Mouse (Mus musculus): ENCODE measurements around the gene B4galnt3. TPM values are rescaled to one million over a fixed set of nuclear protein-coding genes. Genes with fewer than 3 reads are reported as not detected.

The B4galnt3 gene
- total RNA-seq, 2 experiments from 2014 or later: 0.78 to 0.89 TPM

DNA sequence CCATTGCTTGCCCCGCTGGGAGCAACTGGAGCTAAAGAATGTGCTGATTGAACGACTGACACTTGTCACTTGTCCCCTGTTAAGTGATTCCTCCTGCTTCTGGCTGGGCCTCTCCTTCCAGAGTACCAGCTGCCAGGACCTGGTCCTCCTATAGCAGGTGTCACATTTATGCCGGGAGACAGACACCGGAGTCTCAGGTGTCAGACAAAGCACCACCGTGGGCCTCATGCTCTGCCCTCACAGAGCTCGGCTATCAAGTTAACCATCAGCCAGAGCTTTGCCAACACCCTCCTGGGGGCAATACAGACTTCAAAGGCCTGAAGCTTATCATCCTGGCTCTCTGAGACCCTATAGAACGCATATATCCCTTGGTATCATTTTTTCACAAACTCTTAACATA lies 58.5 kb downstream of the B4galnt3 start:
- intact Hi-C loops (cut with DNase I): no loop called here
- H3K4me3 ChIP-seq: no peak overlapping the region
- TF ChIP-seq CTCF (IDR thresholded peaks at IDR 0.05): no peak
- H3K27ac ChIP-seq: no peak overlapping the region
- peak; percentile 52 for DNase-seq

DNA sequence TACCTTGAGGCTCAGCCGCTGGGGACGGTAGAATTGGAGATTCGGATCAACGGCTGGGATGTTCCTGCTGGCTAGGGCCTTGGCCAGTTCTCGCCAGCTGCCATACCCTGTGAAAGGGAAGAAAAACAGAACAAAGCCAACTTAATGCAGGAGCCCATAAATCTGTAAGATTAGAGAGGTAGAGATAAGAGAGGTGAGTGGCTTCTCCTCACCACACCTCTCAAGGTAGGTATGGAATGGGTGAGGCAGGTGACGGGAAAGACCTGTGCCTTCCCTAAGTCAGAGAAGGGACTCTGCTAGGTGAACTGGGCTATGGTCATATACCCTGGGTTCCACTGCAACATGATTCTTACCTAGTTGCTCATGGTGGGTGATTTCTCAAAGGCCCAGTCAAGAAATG lies 61.5 kb downstream of the B4galnt3 start:
- intact Hi-C loops (cut with DNase I): no loop called here
- DNase-seq: no peak
- no peak overlapping the region for H3K27ac ChIP-seq
- TF ChIP-seq CTCF (IDR thresholded peaks at IDR 0.05): no peak
- H3K4me3 ChIP-seq: no peak overlapping the region

DNA sequence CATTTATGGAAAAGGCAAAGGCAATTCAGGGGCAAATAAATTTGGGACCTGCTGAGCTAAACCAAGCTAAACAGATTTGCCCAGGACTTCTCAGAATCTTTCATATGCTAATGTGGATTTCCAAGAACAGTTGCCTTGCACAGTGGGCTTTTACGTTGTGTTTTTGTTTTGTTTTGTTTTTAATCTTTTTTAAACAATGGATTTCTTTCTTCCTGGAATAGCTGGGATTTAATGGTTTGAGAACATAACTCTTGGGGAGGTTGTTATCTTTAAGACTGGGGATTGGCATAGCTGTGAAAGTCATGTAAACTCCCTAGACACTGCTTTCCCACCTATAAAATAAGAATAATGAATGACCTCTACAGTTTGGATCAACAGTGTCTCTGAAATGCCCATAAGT lies 63.9 kb downstream of the B4galnt3 start:
- H3K4me3 ChIP-seq: no peak overlapping the region
- TF ChIP-seq CTCF (IDR thresholded peaks at IDR 0.05): no peak
- intact Hi-C loops (cut with DNase I): no loop called here
- DNase-seq: no peak
- no peak overlapping the region for H3K27ac ChIP-seq

DNA sequence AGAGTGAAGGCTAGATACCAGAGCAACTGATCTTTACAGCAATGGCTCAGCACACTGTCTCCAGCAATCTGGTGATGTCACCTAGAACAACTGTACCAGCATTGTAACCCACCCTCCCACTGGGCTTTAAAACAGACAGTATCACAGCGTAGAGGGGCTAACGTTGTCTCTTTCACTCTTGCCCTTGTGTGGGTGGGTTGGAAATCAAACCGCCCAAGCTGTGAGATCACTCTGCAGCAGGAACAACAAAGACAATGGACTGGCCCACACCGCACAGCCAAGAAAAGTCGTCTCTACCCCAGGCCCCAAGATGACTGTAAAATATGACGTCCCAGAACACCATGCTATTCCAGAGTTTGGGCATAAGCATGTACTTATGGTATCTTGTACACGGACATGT lies 64.6 kb downstream of the B4galnt3 start:
- no peak overlapping the region for H3K27ac ChIP-seq
- TF ChIP-seq CTCF (IDR thresholded peaks at IDR 0.05): no peak
- no peak overlapping the region for H3K4me3 ChIP-seq
- intact Hi-C loops (cut with DNase I): no loop called here
- DNase-seq: no peak

DNA sequence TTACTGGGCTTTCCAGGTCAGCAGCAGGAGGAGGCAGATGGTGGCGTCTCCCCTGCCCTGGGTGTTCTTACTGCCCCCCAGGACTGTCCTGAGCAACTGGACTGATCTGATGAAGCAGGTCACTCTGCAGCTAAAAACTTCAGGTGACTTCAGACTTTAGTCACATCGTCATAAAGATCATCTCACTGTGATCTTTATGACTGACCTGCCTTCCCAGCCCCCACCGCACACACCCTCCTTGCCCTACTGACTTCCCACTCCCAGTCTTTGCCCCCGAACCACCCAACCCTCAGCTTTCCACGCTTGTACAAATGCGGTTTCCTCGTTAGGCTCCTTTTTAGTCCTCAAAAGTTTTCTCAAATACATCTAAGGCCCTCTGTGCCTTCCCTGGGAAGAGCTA lies 67.3 kb downstream of the B4galnt3 start:
- intact Hi-C loops (cut with DNase I): no loop called here
- H3K4me3 ChIP-seq: no peak overlapping the region
- no peak for TF ChIP-seq CTCF (IDR thresholded peaks at IDR 0.05)
- no peak for DNase-seq
- no peak overlapping the region for H3K27ac ChIP-seq

DNA sequence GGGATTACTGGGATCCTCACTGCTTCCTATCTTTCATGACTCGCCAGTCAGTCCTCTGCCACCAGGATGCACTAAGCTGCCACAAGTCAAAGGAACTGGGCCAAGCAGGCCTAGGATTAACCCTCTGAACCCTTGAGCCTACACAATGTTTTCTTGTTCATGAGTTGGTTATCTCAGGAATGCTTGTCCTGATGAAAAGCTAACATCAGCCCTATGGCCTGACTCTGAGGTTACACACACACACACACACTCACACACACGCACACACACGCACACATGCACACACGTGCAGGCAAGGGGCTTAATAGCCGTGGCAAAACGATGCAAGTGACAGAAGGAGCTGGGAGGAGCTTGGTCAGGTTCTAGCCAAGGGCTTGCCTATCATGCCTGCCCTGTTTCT lies 69.0 kb downstream of the B4galnt3 start:
- no peak for TF ChIP-seq CTCF (IDR thresholded peaks at IDR 0.05)
- intact Hi-C loops (cut with DNase I): no loop called here
- DNase-seq: no peak

DNA sequence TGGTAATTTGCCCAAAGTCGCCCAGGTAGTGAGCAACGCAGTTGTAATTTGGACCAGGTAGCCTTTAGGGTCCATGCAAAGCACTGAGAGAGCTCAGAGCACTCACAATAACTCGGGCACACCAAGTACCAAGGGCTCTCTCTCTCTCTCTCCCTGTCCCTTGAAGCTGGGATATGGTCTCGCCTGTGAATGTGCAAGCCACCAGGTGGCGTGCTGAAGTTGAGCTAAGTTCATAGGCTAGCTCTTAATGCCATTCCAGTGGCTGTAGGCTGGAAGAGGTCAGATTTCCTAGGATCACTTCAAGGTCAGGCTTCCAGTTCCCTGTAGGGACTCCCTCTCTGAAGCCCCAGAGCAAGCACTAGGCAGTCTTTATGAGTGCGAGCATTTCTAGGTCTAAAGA lies 71.7 kb downstream of the B4galnt3 start:
- Histone ChIP-seq H3K4me3 (no peak overlapping the region), H3K27ac (no peak overlapping the region)
- TF ChIP-seq CTCF (IDR thresholded peaks at IDR 0.05): peak; percentile 85
- intact Hi-C loops (cut with DNase I): loop anchor here (1.0 to 2.0 kb wide), 2 partner anchors 80 to 102 kb away; no protein-coding TSS in a partner anchor
- peak; percentile 80 for DNase-seq

More for the DNA sequence above, 69.0 kb downstream of the B4galnt3 start:
- Histone ChIP-seq H3K4me3 (no peak overlapping the region), H3K27ac (no peak overlapping the region)

DNA sequence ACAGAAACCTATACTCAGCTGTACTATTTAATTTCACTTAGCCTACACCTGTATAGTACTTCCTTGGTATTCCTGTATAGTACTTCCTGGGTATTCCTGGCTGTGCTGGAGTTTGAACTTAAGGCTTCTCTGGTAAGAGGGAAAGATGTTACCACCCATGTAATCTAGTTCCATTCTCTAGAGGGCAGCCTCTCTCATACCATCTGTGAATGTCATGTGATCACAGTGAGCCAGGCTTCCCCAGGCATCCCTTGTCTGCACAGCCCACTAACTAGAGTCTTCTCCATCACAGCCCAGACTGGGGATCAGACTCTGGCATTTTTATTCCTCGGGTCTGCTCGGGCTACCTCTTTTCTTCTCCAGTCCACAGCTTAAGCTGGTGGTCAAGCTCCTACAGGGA lies 75.1 kb downstream of the B4galnt3 start:
- DNase-seq: no peak
- peak; percentile 14; the same call in 1 of the 2 replicates for TF ChIP-seq CTCF (IDR thresholded peaks at IDR 0.05)
- H3K27ac ChIP-seq: no peak overlapping the region
- intact Hi-C loops (cut with DNase I): no loop called here
- no peak overlapping the region for H3K4me3 ChIP-seq

DNA sequence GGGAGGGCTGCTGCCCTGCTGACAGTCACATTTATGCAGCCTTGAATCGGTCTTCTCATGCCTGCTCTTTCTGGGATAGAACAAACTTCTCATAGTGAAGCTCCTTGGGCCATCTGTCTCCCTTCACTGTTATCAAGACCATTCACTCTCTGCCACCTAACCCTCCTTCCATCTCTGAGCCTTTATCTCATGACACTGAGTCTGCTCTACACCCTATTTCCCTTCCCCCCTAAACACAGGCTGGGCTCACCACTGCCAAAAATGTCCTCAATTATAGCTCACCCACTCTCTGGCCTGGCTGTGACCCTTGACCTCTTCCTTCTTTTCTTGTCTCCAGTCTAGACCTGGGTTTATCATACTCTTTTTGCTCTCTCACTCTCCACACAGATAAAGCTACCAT lies 77.7 kb downstream of the B4galnt3 start:
- H3K27ac ChIP-seq: no peak overlapping the region
- no peak for TF ChIP-seq CTCF (IDR thresholded peaks at IDR 0.05)
- H3K4me3 ChIP-seq: no peak overlapping the region
- intact Hi-C loops (cut with DNase I): no loop called here
- DNase-seq: no peak

DNA sequence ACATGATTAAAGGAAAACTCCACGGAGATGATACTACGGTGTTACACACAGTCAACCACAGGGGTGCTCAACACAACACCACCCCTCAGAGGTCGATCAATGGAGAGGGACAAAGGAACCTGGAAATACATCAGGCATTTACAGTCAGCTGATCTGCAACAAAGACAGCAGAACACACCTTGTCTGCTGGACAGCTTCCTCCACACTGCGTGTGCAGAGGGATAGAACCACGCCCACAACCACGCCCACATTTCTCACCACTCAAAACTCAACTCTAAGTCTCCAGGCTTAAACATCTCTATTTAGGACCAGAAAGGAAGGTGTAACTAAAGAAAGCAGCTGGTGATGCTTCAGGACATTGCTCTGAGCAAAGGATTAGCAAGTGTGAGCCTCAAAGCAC lies 82.8 kb downstream of the B4galnt3 start:
- no peak for DNase-seq
- Histone ChIP-seq H3K4me3 (no peak overlapping the region), H3K27ac (no peak overlapping the region)
- intact Hi-C loops (cut with DNase I): no loop called here
- TF ChIP-seq CTCF (IDR thresholded peaks at IDR 0.05): no peak

DNA sequence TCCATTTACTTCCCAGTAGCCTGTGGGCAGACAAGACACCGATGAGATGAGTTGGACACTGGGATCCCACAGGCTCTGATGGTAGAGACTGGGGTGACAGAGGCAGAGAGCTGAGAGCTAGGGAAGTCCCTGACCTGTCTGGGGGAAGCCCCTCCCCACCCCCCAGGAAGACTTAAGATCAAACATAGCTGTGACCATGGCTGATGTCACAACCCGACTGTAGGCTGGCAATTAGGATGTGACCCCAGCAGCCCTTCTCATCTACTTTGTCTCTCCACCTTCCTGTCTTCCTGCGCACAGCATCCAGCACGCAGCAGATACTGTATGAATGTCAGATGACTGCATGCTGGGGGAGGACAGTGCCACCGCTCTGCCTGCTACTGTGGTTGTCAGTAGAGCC lies 87.8 kb downstream of the B4galnt3 start:
- no peak overlapping the region for H3K27ac ChIP-seq
- TF ChIP-seq CTCF (IDR thresholded peaks at IDR 0.05): no peak
- intact Hi-C loops (cut with DNase I): no loop called here

DNA sequence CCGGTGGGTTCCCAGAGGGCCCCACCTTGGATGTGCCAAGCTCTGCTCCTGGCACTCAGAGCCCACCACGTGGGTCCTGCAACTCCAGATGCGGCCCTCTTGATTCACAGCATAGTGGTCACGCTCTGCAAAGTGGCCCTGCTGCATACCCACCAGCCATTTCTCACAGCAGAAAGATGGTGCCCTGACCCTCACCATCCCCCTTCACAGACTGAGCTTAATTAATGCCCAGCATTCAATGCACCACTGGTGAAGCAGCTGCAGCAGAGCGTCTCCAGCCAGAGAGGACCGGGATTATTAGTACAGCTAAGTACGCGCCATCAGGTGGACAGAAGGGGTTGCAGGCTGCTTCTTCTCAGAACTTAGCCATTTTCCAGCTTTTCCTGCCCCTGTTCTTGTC lies 92.0 kb downstream of the B4galnt3 start:
- DNase-seq: no peak
- intact Hi-C loops (cut with DNase I): no loop called here
- Histone ChIP-seq H3K4me3 (no peak overlapping the region), H3K27ac (no peak overlapping the region)
- no peak for TF ChIP-seq CTCF (IDR thresholded peaks at IDR 0.05)

More for the DNA sequence above, 87.8 kb downstream of the B4galnt3 start:
- DNase-seq: no peak
- H3K4me3 ChIP-seq: no peak overlapping the region

DNA sequence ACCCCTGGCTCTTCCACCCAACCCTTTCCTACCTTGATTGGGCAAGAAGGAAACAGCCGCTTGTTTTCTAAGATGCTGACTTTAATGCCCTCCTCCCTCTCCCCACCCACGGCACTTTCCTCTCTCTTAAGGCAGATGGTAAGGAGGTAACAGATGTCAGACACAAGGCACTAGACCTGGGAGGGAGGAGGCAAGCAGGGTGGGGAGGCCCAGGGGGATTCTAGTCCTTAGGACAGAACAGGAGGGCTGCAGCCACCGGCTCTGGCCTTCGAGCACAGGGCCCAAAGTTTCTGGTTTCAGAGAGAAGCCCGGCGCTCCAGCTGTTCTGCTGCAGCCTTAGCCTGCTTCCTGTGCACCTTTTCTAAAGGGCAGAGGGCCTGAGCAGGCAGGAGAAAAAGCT lies 92.4 kb downstream of the B4galnt3 start:
- H3K27ac ChIP-seq: no peak overlapping the region
- no peak for TF ChIP-seq CTCF (IDR thresholded peaks at IDR 0.05)
- DNase-seq: no peak
- intact Hi-C loops (cut with DNase I): no loop called here
- H3K4me3 ChIP-seq: no peak overlapping the region

DNA sequence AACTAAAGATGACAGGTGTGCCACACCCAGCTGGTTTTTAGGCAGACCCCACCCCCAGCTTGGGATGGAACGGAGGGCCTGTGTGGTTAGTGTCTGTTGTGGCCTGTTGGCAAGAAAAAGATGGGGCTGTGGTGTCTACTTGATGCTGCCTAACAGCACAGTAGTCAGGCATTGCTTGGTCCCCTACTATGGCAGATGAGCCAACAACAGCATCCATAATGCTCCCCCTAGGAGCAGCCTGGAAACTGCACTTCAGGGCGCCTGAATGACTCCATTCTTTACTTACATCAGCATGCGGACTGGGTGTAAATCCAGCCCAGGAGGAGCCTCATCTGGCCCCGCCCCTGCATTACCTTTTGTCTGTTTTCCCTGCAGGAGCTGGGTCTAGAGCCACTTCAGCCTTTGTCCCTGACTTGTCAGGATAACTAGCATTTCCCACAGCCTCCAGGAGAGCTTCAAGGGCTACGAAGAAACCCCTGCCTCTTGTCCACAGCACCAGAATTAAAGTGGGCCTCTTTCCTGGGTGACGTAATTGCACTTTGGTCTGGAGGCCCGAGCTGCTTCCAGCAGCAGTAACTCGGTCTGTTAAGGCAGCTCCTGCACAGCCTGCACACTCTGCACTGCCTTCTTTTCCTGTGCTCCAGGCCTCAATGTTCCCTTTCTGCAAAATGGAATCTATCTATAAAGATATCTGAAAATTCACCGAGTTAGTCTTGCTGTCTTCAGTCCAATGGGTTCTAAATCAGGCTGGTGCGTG lies 94.5 kb downstream of the B4galnt3 start:
- Histone ChIP-seq H3K27ac (no peak overlapping the region), H3K4me3 (no peak overlapping the region)
- no peak for DNase-seq
- no peak for TF ChIP-seq CTCF (IDR thresholded peaks at IDR 0.05)
- intact Hi-C loops (cut with DNase I): loop anchor here (2.0 to 5.0 kb wide), 2 partner anchors 407 to 713 kb away; no protein-coding TSS in a partner anchor
